Mouse (Mus musculus): Measurements from ENCODE around the gene Abl2.

- TF ChIP-seq CTCF (IDR thresholded peaks at IDR 0.05; ENCODE audit: borderline replicate concordance, insufficient read depth, low read length) (no peak), POLR2A (IDR thresholded peaks at IDR 0.05; ENCODE audit: low read depth, low read length) (no peak)
Measured at GRCm38 (mm10) chr1:156520136-156520780, 38.3 kb upstream of the Abl2 start.

Data from embryonic fibroblast, embryonic 13.5 days (primary cell).